Mouse (Mus musculus) small intestine, adult 2 months (tissue): ENCODE measurements around the gene Gm11627. TPM values are rescaled to one million over a fixed set of nuclear protein-coding genes. Genes with fewer than 3 reads are reported as not detected.
A peak's percentile ranks its signal among the peaks of the same experiment; 100 is the strongest.

ENCODE experiments used
- H3K27ac ChIP-seq: fragments of 200-500 bp; 2 replicates; pipeline ENCODE4 v1.5.1; 2012; ENCODE audit warnings: low read depth, low read length, control low read depth, inconsistent platforms; ENCODE audit not compliant: insufficient read depth
- H3K27me3 ChIP-seq: fragments of 200-500 bp; 2 replicates; pipeline ENCODE4 v1.6.1; 2012; ENCODE audit warnings: mild to moderate bottlenecking, moderate library complexity, low read length, inconsistent platforms; ENCODE audit not compliant: control insufficient read depth, insufficient read depth
- H3K36me3 ChIP-seq: fragments of 200-500 bp; 2 replicates; pipeline ENCODE4 v1.6.1; 2012; ENCODE audit warnings: mild to moderate bottlenecking, low read length, control low read depth, inconsistent platforms; ENCODE audit not compliant: control insufficient read depth, insufficient read depth
- H3K4me1 ChIP-seq: fragments of 200-500 bp; 2 replicates; pipeline ENCODE4 v1.6.1; 2012; ENCODE audit warnings: low read length, inconsistent platforms, mixed read lengths; ENCODE audit not compliant: control insufficient read depth, insufficient read depth, insufficient read length
- H3K4me3 ChIP-seq: fragments of 200-500 bp; 2 replicates; pipeline ENCODE4 v1.5.1; 2012; ENCODE audit warnings: low read depth, mild to moderate bottlenecking, control low read depth, inconsistent platforms, low read length, moderate library complexity
- CTCF ChIP-seq: fragments of 200-500 bp; IDR thresholded peaks from 2 replicates; pipeline ENCODE4 v1.5.1; 2012; ENCODE audit warnings: low read depth, mild to moderate bottlenecking, control low read depth, inconsistent platforms, low read length, moderate library complexity, mixed read lengths; ENCODE audit not compliant: insufficient replicate concordance, insufficient read length; ENCODE audit errors: extremely low read depth
- POLR2A ChIP-seq: fragments of 200-500 bp; IDR thresholded peaks from 2 replicates; pipeline ENCODE4 v1.6.1; 2012; ENCODE audit warnings: low read depth, mild to moderate bottlenecking, control low read depth, inconsistent platforms, low read length, moderate library complexity
- WGBS: fragments of 180-500 bp; shearing (Covaris S2); methylation state at CpG from one replicate; pipeline ENCODE4 v1.1.7; 2018; 5-methylcytosine and 5-hydroxymethylcytosine counted together
- polyA plus RNA-seq: library from polyadenylated mRNA; depleted of rRNA; stranded (reverse); fragments of >200 nt; gene quantifications from 2 replicates; pipeline ENCODE4 v1.2.3, GENCODE M21; 2012

The Gm11627 gene
- polyA plus RNA-seq, 1 experiment, result 0.51 TPM

- Histone ChIP-seq H3K4me1 (peaks cover 6% of the 10 kb centered on the region; the same call in 1 of the 2 replicates), H3K4me3 (0 out of 2 replicates have a peak overlapping the region, but pooled peaks have one; percentile 23), H3K36me3 (no peaks in the 10 kb centered on the region), H3K27ac (no peak overlapping the region), H3K27me3 (peaks cover 9% of the 10 kb centered on the region)
- no peak for TF ChIP-seq POLR2A
- TF ChIP-seq CTCF, result no peak
- WGBS, result 56% methylated on average over 12 of the region's 12 CpGs
Measured at GRCm38 (mm10) chr11:102606751-102607171, 27.5 kb upstream of the Gm11627 start.

- TF ChIP-seq CTCF (no peak), POLR2A (no peak)
- peak overlapping the region; percentile 70 for H3K4me3 ChIP-seq
- H3K4me1 ChIP-seq, result peaks cover 6% of the 10 kb centered on the region; the same call in 1 of the 2 replicates
- H3K27me3 ChIP-seq, result peaks cover 6% of the 10 kb centered on the region
- no peaks in the 10 kb centered on the region for H3K36me3 ChIP-seq
- no peak overlapping the region for H3K27ac ChIP-seq
- WGBS, result 24% methylated on average over 62 of the region's 62 CpGs
Measured at GRCm38 (mm10) chr11:102605553-102606416, 26.5 kb upstream of the Gm11627 start.

DNA sequence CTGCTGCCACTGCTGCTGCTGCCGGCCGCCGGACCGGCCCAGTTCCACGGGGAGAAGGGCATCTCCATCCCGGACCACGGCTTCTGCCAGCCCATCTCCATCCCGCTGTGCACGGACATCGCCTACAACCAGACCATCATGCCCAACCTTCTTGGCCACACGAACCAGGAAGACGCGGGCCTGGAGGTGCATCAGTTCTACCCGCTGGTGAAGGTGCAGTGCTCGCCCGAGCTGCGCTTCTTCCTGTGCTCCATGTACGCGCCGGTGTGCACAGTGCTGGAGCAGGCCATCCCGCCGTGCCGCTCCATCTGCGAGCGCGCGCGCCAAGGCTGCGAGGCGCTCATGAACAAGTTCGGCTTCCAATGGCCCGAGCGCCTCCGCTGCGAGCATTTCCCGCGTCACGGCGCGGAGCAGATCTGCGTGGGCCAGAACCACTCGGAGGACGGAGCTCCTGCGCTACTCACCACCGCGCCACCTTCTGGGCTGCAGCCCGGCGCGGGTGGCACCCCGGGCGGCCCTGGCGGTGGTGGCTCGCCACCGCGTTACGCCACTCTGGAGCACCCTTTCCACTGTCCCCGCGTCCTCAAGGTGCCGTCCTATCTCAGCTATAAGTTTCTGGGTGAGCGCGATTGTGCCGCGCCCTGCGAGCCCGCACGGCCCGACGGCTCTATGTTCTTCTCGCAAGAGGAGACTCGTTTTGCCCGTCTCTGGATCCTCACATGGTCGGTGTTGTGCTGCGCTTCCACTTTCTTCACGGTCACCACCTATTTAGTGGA is 25.7 kb upstream of the Gm11627 start:
- under 1% methylated on average over 74 of the region's 74 CpGs for WGBS
- Histone ChIP-seq H3K27ac (peak overlapping the region; percentile 13; the same call in 1 of the 2 replicates), H3K4me1 (peaks cover 6% of the 10 kb centered on the region; the same call in 1 of the 2 replicates), H3K4me3 (peak overlapping the region; percentile 70), H3K27me3 (peaks cover 6% of the 10 kb centered on the region), H3K36me3 (no peaks in the 10 kb centered on the region)
- TF ChIP-seq POLR2A, result no peak

- H3K27me3 ChIP-seq, result peaks cover 6% of the 10 kb centered on the region
- peak within 1 kb of the TSS; percentile 70 for H3K4me3 ChIP-seq
- H3K36me3 ChIP-seq, result no peaks in the 10 kb centered on the region
- peaks cover 6% of the 10 kb centered on the region; the same call in 1 of the 2 replicates for H3K4me1 ChIP-seq
- H3K27ac ChIP-seq, result peak within 1 kb of the TSS; percentile 42; the same call in 1 of the 2 replicates
- TF ChIP-seq CTCF (no peak), POLR2A (peak; percentile 21; the same call in 1 of the 2 replicates)
- WGBS, result under 1% methylated on average over 31 of the region's 31 CpGs
Measured at GRCm38 (mm10) chr11:102604010-102604584, 24.8 kb upstream of the Gm11627 start, which contains the start of gene Fzd2. TSS of gene Fzd2 (plus strand) at chr11:102604396.

DNA sequence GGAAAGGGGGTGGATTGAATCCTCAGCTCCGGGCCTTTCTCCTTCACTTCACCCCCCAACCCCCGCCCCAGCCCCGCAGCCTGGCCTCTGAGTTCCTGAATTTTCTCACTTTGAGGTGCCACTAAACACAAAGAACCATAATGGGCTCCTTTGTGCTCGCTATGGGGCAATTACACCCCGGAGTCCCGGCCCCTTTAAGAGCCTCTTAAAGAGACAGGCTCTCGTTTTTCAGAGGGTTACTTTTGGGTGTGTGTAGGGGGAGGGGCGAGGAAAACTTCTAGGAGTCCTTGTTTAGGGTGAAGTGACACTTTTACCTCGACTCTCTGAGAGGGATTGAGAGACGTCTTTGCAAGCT is 24.2 kb upstream of the Gm11627 start:
- Histone ChIP-seq H3K4me1 (peaks cover 6% of the 10 kb centered on the region; the same call in 1 of the 2 replicates), H3K27ac (0 out of 2 replicates have a peak overlapping the region, but pooled peaks have one; percentile 42), H3K36me3 (no peaks in the 10 kb centered on the region), H3K4me3 (peak overlapping the region; percentile 70), H3K27me3 (peaks cover 6% of the 10 kb centered on the region)
- TF ChIP-seq CTCF, result no peak
- TF ChIP-seq POLR2A, result no peak
- WGBS, result under 1% methylated on average over 10 of the region's 10 CpGs

DNA sequence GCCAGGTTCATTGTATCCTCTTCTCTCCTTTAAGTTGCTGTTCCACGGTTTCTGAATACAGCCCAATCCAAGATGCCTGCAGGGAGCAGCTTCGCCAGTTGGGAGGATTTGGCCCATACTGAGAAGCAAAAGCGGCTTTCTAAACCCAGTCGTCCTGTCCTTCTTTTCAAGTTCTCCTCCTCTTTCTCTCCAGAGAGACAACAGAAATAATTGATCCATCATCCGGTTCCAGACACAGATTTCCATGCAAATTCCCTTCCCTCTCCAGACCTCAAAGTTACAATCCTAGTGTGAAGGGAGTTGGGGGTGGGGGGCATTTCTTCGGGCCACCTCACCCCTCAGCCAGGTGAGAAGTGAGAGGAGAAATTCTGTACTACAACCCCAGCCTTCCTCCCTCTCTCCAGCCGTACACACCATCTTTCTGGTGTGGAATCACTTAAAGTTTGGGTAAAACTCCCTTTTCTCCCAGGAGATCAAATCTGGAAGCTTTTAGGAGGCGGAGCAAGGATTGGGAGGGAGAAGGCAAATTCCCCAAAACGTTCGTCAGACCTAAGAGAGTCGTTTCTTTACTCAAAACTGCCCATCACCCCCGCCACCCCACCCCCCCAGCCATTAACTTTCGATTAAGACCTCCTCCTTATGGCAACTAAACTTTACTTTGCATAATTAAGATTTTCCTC is 23.7 kb upstream of the Gm11627 start:
- Histone ChIP-seq H3K4me3 (peak overlapping the region; percentile 70), H3K4me1 (peaks cover 6% of the 10 kb centered on the region; the same call in 1 of the 2 replicates), H3K36me3 (no peaks in the 10 kb centered on the region), H3K27ac (peak overlapping the region; percentile 31; the same call in 1 of the 2 replicates), H3K27me3 (peaks cover 6% of the 10 kb centered on the region)
- TF ChIP-seq POLR2A (no peak), CTCF (no peak)
- WGBS, result 22% methylated on average over 13 of the region's 13 CpGs
